Mouse (Mus musculus) heart, adult 8-10 months (tissue): ENCODE results near the gene Gm10337. TPM values are rescaled to one million over a fixed set of nuclear protein-coding genes. Genes with fewer than 3 reads are reported as not detected.

Experiments
- DNase-seq: peaks from one replicate; pipeline ENCODE4 v3.0.0; 2022; ENCODE audit warnings: low spot score
- total RNA-seq, 4 experiments: library from RNA; stranded (reverse); gene quantifications; 2 replicates each; pipeline ENCODE4 v1.2.4; 2022

Gene Gm10337
- total RNA-seq, result not detected

- DNase-seq, result no peak
These were observed at the start of gene Gm10337 for GRCm38 (mm10) chr15:102503447-102503846. Gm10337 (plus strand) TSS chr15:102503722.

- no peak for DNase-seq
These were observed 47.5 kb upstream of the Gm10337 start for GRCm38 (mm10) chr15:102455993-102456392.

GRCm38 (mm10) chr15:102458050-102458736, 45.3 kb upstream of the Gm10337 start:
- DNase-seq, result peak; percentile 66

- DNase-seq, result peak; percentile 95
These were observed 44.6 kb upstream of the Gm10337 start, which contains the start of gene Prr13 for GRCm38 (mm10) chr15:102458904-102459317. Prr13 (plus strand) TSS chr15:102459028.

GRCm38 (mm10) chr15:102459381-102459780, 44.1 kb upstream of the Gm10337 start:
- DNase-seq, result no peak

- no peak for DNase-seq
These were observed 43.7 kb upstream of the Gm10337 start for GRCm38 (mm10) chr15:102459847-102460246.

- DNase-seq, result no peak
These were observed 43.1 kb upstream of the Gm10337 start for GRCm38 (mm10) chr15:102460409-102460808.

GRCm38 (mm10) chr15:102460971-102461370, 42.6 kb upstream of the Gm10337 start:
- DNase-seq, result peak; percentile 21

GRCm38 (mm10) chr15:102461430-102462075, 42.0 kb upstream of the Gm10337 start:
- no peak for DNase-seq

- DNase-seq, result no peak
These were observed 39.9 kb upstream of the Gm10337 start for GRCm38 (mm10) chr15:102463666-102464065.

GRCm38 (mm10) chr15:102468675-102469370, 34.7 kb upstream of the Gm10337 start:
- DNase-seq, result no peak

GRCm38 (mm10) chr15:102470183-102470604, 33.3 kb upstream of the Gm10337 start, which contains the start of gene Pcbp2:
Pcbp2 (plus strand) TSS chr15:102470539.
- peak; percentile 94 for DNase-seq

- peak; percentile 67 for DNase-seq
These were observed 32.8 kb upstream of the Gm10337 start for GRCm38 (mm10) chr15:102470605-102471294.

- peak; percentile 22 for DNase-seq
These were observed 32.3 kb upstream of the Gm10337 start for GRCm38 (mm10) chr15:102471295-102471645.

- no peak for DNase-seq
These were observed 31.8 kb upstream of the Gm10337 start for GRCm38 (mm10) chr15:102471727-102472126.

- no peak for DNase-seq
These were observed 30.3 kb upstream of the Gm10337 start for GRCm38 (mm10) chr15:102473246-102473645.

GRCm38 (mm10) chr15:102474520-102474919, 29.0 kb upstream of the Gm10337 start:
- DNase-seq, result no peak

GRCm38 (mm10) chr15:102483136-102483535, 20.4 kb upstream of the Gm10337 start:
- DNase-seq, result no peak

GRCm38 (mm10) chr15:102485853-102486252, 17.7 kb upstream of the Gm10337 start:
- DNase-seq, result no peak

- no peak for DNase-seq
These were observed 15.9 kb upstream of the Gm10337 start for GRCm38 (mm10) chr15:102487664-102488063.

- no peak for DNase-seq
These were observed 5.2 kb upstream of the Gm10337 start for GRCm38 (mm10) chr15:102498322-102498721.

GRCm38 (mm10) chr15:102499370-102499769, 4.2 kb upstream of the Gm10337 start:
- DNase-seq, result no peak
